Mouse (Mus musculus) liver, embryonic 14.5 days (tissue): ENCODE results near the gene Tlnrd1.
"Not testable (repeated sequence)": the region's sequence is repeated elsewhere in the genome, so short reads cannot be mapped to it uniquely, and the experiment has no call there.

Experiments
- CTCF ChIP-seq: IDR thresholded peaks from 2 replicates; pipeline ENCODE4 v1.5.1; 2016; ENCODE audit warnings: antibody characterized with exemption, low read depth, control low read depth
- EP300 ChIP-seq: IDR thresholded peaks from 2 replicates; pipeline ENCODE4 v1.6.1; 2016; ENCODE audit warnings: antibody characterized with exemption, low read depth

DNA sequence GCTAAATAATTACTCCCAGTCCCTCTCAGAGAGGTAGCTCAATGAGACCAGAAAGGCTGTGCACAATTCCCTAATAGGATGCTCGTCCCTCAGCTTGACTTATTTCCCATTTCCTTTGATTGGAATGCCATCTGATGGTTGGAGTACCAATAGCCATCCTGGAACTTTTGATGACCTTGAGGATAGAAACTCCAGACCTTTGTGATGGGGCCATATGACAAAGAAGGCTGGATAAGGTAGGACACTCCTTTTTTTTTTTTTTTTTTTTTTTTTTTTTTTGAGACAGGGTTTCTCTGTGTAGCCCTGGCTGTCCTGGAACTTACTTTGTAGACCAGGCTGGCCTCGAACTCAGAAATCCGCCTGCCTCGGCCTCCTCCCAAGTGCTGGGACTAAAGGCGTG is 5.8 kb upstream of the Tlnrd1 start:
- TF ChIP-seq CTCF, EP300: not testable (repeated sequence)
